Mouse (Mus musculus) heart, adult 2 months (tissue): Measurements from ENCODE around the gene Pde6h. TPM values are rescaled to one million over a fixed set of nuclear protein-coding genes. Genes with fewer than 3 reads are reported as not detected.
A peak's percentile ranks its signal among the peaks of the same experiment; 100 is the strongest.

Source experiments
- DNase-seq, 2 experiments: peaks; one replicate each; pipeline ENCODE4 v3.0.0; 2021
- H3K27ac ChIP-seq: fragments of 200-600 bp; 2 replicates; pipeline ENCODE4 v1.8.1; 2022
- H3K27me3 ChIP-seq: fragments of 200-500 bp; 2 replicates; pipeline ENCODE4 v1.6.1; 2012; ENCODE audit warnings: mild to moderate bottlenecking, low read length, inconsistent platforms, mixed read lengths; ENCODE audit not compliant: control insufficient read depth, insufficient read depth
- H3K36me3 ChIP-seq: fragments of 200-500 bp; 2 replicates; pipeline ENCODE4 v1.6.1; 2012; ENCODE audit warnings: low read length, inconsistent platforms; ENCODE audit not compliant: control insufficient read depth, insufficient read depth
- H3K4me1 ChIP-seq: fragments of 200-500 bp; 2 replicates; pipeline ENCODE4 v1.6.1; 2011; ENCODE audit warnings: low read length; ENCODE audit not compliant: control insufficient read depth, insufficient read depth
- H3K4me3 ChIP-seq: fragments of 200-600 bp; 2 replicates; pipeline ENCODE4 v1.8.1; 2022
- H3K79me2 ChIP-seq: fragments of 200-500 bp; replicated peaks from 2 replicates; pipeline ENCODE4 v1.6.1; 2012; ENCODE audit warnings: mild to moderate bottlenecking, inconsistent platforms, low read length, moderate library complexity, mixed read lengths; ENCODE audit not compliant: control insufficient read depth, insufficient read depth
- H3K9ac ChIP-seq: fragments of 200-500 bp; 2 replicates; pipeline ENCODE4 v1.6.1; 2012; ENCODE audit warnings: low read depth, mild to moderate bottlenecking, control low read depth, inconsistent platforms, low read length, mixed read lengths
- CTCF ChIP-seq: fragments of 200-600 bp; IDR thresholded peaks from 2 replicates; pipeline ENCODE4 v1.8.1; 2022; ENCODE audit warnings: antibody characterized with exemption, mild to moderate bottlenecking, moderate library complexity
- EP300 ChIP-seq: fragments of 200-500 bp; IDR thresholded peaks from 2 replicates; pipeline ENCODE4 v1.6.1; 2011; ENCODE audit warnings: low read depth, low read length, control low read depth; ENCODE audit not compliant: insufficient read depth
- POLR2A ChIP-seq: fragments of 200-500 bp; IDR thresholded peaks from 2 replicates; pipeline ENCODE4 v1.6.1; 2011; ENCODE audit warnings: mild to moderate bottlenecking, low read depth, low read length, control low read depth; ENCODE audit not compliant: insufficient read depth
- WGBS: fragments of 180-500 bp; shearing (Covaris S2); methylation state at CpG from one replicate; pipeline ENCODE4 v1.1.7; 2018; 5-methylcytosine and 5-hydroxymethylcytosine counted together
- intact Hi-C: fragments of 180-260 bp; cut with DNase I; formaldehyde crosslinking; loops from one replicate; pipeline ENCODE4 v1.15.1; 2025
- polyA plus RNA-seq: library from polyadenylated mRNA; depleted of rRNA; stranded (reverse); fragments of >200 nt; gene quantifications from 2 replicates; pipeline ENCODE4 v1.2.3, GENCODE M21; 2012
- total RNA-seq, 2 experiments: library from RNA; stranded (reverse); gene quantifications; 2 replicates each; pipeline ENCODE4 v1.2.3; 2021

Gene Pde6h
- total and polyA plus RNA-seq, 3 experiments: 0.04 to 0.30 TPM; not detected in 1

- H3K27me3 ChIP-seq: no peaks in the 10 kb centered on the region
- peaks cover 10% of the 10 kb centered on the region for H3K4me1 ChIP-seq
- H3K36me3 ChIP-seq: no peaks in the 10 kb centered on the region
- H3K4me3 ChIP-seq: no peak overlapping the region
- peak overlapping the region; percentile 75 for H3K27ac ChIP-seq
- H3K79me2 ChIP-seq: no peaks in the 10 kb centered on the region
- peak; percentile 30 to 53 for DNase-seq
- 60% methylated on average over 19 of the region's 19 CpGs for WGBS
- TF ChIP-seq POLR2A: no peak
- no peak for TF ChIP-seq CTCF
- no peak; the same call in 1 of the 2 replicates for TF ChIP-seq EP300
- H3K9ac ChIP-seq: peak overlapping the region; percentile 10; the same call in 1 of the 2 replicates
- intact Hi-C loops: no loop called here
Measured at GRCm38 (mm10) chr6:136906283-136906936, 17.2 kb upstream of the Pde6h start.

DNA sequence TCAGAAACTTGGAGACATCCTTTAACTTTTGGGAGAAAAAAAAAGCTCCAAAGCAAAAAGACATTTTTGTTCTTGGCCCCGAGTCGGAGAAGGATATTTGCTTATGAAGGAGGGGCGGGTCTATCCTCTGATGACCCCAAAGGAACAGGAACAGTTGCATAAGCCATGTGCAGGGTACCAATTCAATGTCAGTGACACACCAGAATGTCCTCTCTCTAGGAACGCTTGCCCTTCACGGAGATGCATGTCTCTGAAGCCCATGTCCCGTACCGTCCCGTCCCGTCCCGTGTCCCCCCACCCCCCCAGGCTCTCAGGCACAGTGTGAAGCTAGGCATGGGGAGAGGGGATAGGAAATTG lies 16.7 kb upstream of the Pde6h start:
- H3K4me3 ChIP-seq: no peak overlapping the region
- H3K4me1 ChIP-seq: peaks cover 10% of the 10 kb centered on the region
- no peaks in the 10 kb centered on the region for H3K36me3 ChIP-seq
- H3K27me3 ChIP-seq: no peaks in the 10 kb centered on the region
- TF ChIP-seq EP300: 0 out of 2 replicates have a peak, but pooled peaks have one; percentile 47
- no peak for TF ChIP-seq CTCF
- 0 out of 2 replicates have a peak, but pooled peaks have one; percentile 14 for TF ChIP-seq POLR2A
- peak overlapping the region; percentile 36; the same call in 1 of the 2 replicates for H3K9ac ChIP-seq
- H3K27ac ChIP-seq: peak overlapping the region; percentile 75
- DNase-seq: peak in 1 of 2 experiments; percentile 56
- WGBS: 62% methylated on average over 10 of the region's 10 CpGs
- no peaks in the 10 kb centered on the region for H3K79me2 ChIP-seq
- intact Hi-C loops: no loop called here

DNA sequence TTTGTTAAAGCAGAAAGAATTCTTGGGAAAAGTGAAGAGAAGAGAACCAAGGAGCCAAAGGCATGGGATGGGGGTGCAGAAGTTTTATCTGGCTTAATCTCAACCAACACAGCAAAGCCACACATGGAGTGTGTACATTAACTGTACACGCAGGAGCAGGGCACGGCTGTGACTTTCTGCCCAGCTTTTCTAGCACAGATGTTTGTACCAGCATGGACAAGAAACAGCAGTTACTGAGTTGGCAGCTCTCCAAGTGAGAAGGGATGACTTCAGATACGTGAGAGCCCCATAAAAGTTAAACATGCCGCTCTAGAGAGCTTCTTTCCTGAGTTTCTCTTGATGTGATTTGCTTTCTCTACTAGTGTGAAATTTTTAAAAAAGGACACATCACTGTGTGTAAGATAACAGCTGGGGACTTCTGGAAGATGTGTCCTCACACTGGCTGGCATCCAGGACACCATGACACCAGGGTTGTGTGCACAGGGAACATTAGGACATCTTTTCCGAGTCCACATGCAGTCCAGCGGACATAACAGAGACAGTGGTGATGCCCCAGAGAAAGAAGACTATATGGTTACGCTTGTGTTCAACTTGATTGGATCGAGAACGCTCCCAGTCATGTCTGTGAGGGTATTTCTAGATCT lies 13.3 kb upstream of the Pde6h start:
- intact Hi-C loops: no loop called here
- no peak overlapping the region for H3K9ac ChIP-seq
- H3K27ac ChIP-seq: peak overlapping the region; percentile 31
- peaks cover 12% of the 10 kb centered on the region for H3K4me1 ChIP-seq
- H3K27me3 ChIP-seq: no peaks in the 10 kb centered on the region
- TF ChIP-seq EP300 (no peak), POLR2A (no peak), CTCF (no peak)
- DNase-seq: peak in 1 of 2 experiments; percentile 39
- H3K36me3 ChIP-seq: no peaks in the 10 kb centered on the region; the same call in 1 of the 2 replicates
- H3K4me3 ChIP-seq: no peak overlapping the region
- 54% methylated on average over 9 of the region's 9 CpGs for WGBS
- no peaks in the 10 kb centered on the region for H3K79me2 ChIP-seq

DNA sequence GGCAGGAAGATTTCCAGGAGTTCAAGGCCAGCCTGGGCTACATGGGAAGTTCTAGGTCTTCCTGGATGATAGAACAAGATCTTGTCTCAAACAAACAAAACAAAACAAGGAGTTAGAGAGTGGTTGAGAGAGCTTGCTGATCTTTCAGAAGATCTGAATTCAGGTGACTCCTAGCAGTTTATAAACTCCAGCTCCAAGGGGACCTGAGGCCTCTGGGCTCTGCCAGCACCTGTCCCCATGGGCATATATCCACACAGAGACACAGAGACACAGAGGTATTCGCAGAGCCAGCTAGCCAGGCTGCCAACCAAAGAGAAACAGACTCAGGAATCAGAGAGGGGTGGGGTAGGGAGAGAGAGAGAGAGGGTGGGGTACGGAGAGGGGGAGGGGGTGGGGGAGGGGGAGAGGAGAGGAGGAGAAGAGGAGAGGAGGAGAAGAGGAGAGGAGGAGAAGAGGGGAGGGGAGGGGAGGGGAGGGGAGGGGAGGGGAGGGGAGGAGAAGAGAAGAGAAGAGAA lies 10.8 kb upstream of the Pde6h start:
- TF ChIP-seq POLR2A (no peak), CTCF (no peak)
- H3K4me1 ChIP-seq: peaks cover 5% of the 10 kb centered on the region
- no peaks in the 10 kb centered on the region for H3K79me2 ChIP-seq
- no peaks in the 10 kb centered on the region for H3K27me3 ChIP-seq
- 63% methylated on average over 1 of the region's 2 CpGs for WGBS
- no peak for DNase-seq
- intact Hi-C loops: no loop called here
- H3K4me3 ChIP-seq: no peak overlapping the region
- no peak overlapping the region for H3K9ac ChIP-seq
- no peaks in the 10 kb centered on the region; the same call in 1 of the 2 replicates for H3K36me3 ChIP-seq
- H3K27ac ChIP-seq: peak overlapping the region; percentile 45

GRCm38 (mm10) chr6:136913384-136914126 lies 10.1 kb upstream of the Pde6h start:
- Histone ChIP-seq H3K36me3 (no peaks in the 10 kb centered on the region; the same call in 1 of the 2 replicates), H3K4me1 (peaks cover 5% of the 10 kb centered on the region), H3K27me3 (no peaks in the 10 kb centered on the region), H3K79me2 (no peaks in the 10 kb centered on the region), H3K9ac (peak overlapping the region; percentile 45), H3K27ac (peak overlapping the region; percentile 23; the same call in 1 of the 2 replicates), H3K4me3 (no peak overlapping the region)
- TF ChIP-seq EP300 (no peak), CTCF (no peak), POLR2A (no peak)
- 17% methylated on average over 18 of the region's 18 CpGs for WGBS
- intact Hi-C loops: no loop called here
- peak; percentile 59 to 66 for DNase-seq
